Mouse (Mus musculus) liver, embryonic 11.5 days (tissue): ENCODE measurements around the gene Arhgap29. TPM values are rescaled to one million over a fixed set of nuclear protein-coding genes. Genes with fewer than 3 reads are reported as not detected.

Source experiments
- ATAC-seq: fragments of 200-750 bp; cut with Nextera tagmentation; replicated peaks from 2 replicates; pipeline ENCODE4 v1.8.0; 2017; ENCODE audit warnings: moderate number of reproducible peaks, mild to moderate bottlenecking, moderate TSS enrichment, moderate library complexity; ENCODE audit not compliant: low FRiP score
- DNase-seq: peaks from one replicate; pipeline ENCODE4 v3.0.0-alpha.2; 2017; ENCODE audit warnings: low spot score
- H3K27ac ChIP-seq: fragments of 300-500 bp; sonication (generic); 2 replicates; pipeline ENCODE4 v1.5.1; 2014; ENCODE audit warnings: mild to moderate bottlenecking, low read depth, low read length, control low read depth
- H3K27me3 ChIP-seq: fragments of 300-500 bp; sonication (generic); replicated peaks from 2 replicates; pipeline ENCODE4 v1.6.1; 2014; ENCODE audit warnings: low read length, mixed read lengths; ENCODE audit not compliant: control insufficient read depth, insufficient read depth
- H3K36me3 ChIP-seq: fragments of 300-500 bp; sonication (generic); 2 replicates; pipeline ENCODE4 v1.6.1; 2014; ENCODE audit warnings: mild to moderate bottlenecking, low read length, moderate library complexity, mixed read lengths; ENCODE audit not compliant: control insufficient read depth, insufficient read depth
- H3K4me1 ChIP-seq: fragments of 300-500 bp; sonication (generic); replicated peaks from 2 replicates; pipeline ENCODE4 v1.6.1; 2014; ENCODE audit warnings: low read length, mixed read lengths; ENCODE audit not compliant: control insufficient read depth, insufficient read depth
- H3K4me2 ChIP-seq: fragments of 300-500 bp; sonication (generic); 2 replicates; pipeline ENCODE4 v1.6.1; 2014; ENCODE audit warnings: mild to moderate bottlenecking, control low read depth, moderate library complexity
- H3K4me3 ChIP-seq: fragments of 300-500 bp; sonication (generic); 2 replicates; pipeline ENCODE4 v1.5.1; 2014; ENCODE audit warnings: low read depth, low read length, control low read depth
- H3K9ac ChIP-seq: fragments of 300-500 bp; sonication (generic); 2 replicates; pipeline ENCODE4 v1.6.1; 2014; ENCODE audit warnings: low read depth, low read length, control low read depth
- H3K9me3 ChIP-seq: fragments of 300-500 bp; sonication (generic); 2 replicates; pipeline ENCODE4 v1.6.1; 2016; ENCODE audit warnings: low read length, inconsistent platforms, mixed read lengths; ENCODE audit not compliant: control insufficient read depth
- WGBS: fragments of 180-500 bp; shearing (Covaris S2); extraction: QIAGEN DNeasy Blood & Tissue Kit; methylation state at CpG from one replicate; pipeline ENCODE4 v1.1.7; 2014; 5-methylcytosine and 5-hydroxymethylcytosine counted together
- polyA plus RNA-seq: library from polyadenylated mRNA; unstranded; fragments of >200 nt; fragmentation: Nextera tagmentation; extraction: Ambion mirVana; gene quantifications from 2 replicates; pipeline ENCODE4 v1.2.1, GENCODE M21; 2014

Gene Arhgap29
- polyA plus RNA-seq, 1 experiment from 2014 or later: 24.1 TPM

GRCm38 (mm10) chr3:122027776-122028175 is 75.4 kb downstream of the Arhgap29 start:
- no peak overlapping the region for H3K27ac ChIP-seq

GRCm38 (mm10) chr3:122033248-122033837 is 81.0 kb downstream of the Arhgap29 start:
- Histone ChIP-seq H3K27me3 (no peaks in the 10 kb centered on the region), H3K9ac (no peak overlapping the region), H3K4me1 (peaks cover 5% of the 10 kb centered on the region), H3K4me2 (no peak overlapping the region), H3K9me3 (no peaks in the 10 kb centered on the region), H3K27ac (no peak overlapping the region), H3K4me3 (no peak overlapping the region), H3K36me3 (no peaks in the 10 kb centered on the region)
- ATAC-seq: no peak
- no peak for DNase-seq
- WGBS: 52% methylated on average over 9 of the region's 9 CpGs

More at GRCm38 (mm10) chr3:122027776-122028175, 75.4 kb downstream of the Arhgap29 start:
- Histone ChIP-seq H3K4me1 (no peaks in the 10 kb centered on the region), H3K9me3 (no peaks in the 10 kb centered on the region), H3K9ac (no peak overlapping the region), H3K4me2 (no peak overlapping the region), H3K4me3 (no peak overlapping the region), H3K36me3 (no peaks in the 10 kb centered on the region), H3K27me3 (no peaks in the 10 kb centered on the region)
- 82% methylated on average over 8 of the region's 8 CpGs for WGBS
- ATAC-seq (no peak), DNase-seq (no peak)

GRCm38 (mm10) chr3:122034240-122034639 is 81.9 kb downstream of the Arhgap29 start:
- Histone ChIP-seq H3K4me3 (no peak overlapping the region), H3K27ac (no peak overlapping the region), H3K27me3 (no peaks in the 10 kb centered on the region), H3K36me3 (no peaks in the 10 kb centered on the region), H3K4me1 (peaks cover 5% of the 10 kb centered on the region), H3K9me3 (no peaks in the 10 kb centered on the region), H3K9ac (no peak overlapping the region), H3K4me2 (no peak overlapping the region)
- ATAC-seq (no peak), DNase-seq (no peak)
- 67% methylated on average over 5 of the region's 5 CpGs for WGBS

- no peaks in the 10 kb centered on the region for H3K36me3 ChIP-seq
These were observed 82.8 kb downstream of the Arhgap29 start for GRCm38 (mm10) chr3:122035092-122035491.

GRCm38 (mm10) chr3:122040522-122040921 is 88.2 kb downstream of the Arhgap29 start:
- Histone ChIP-seq H3K4me3 (no peak overlapping the region), H3K4me2 (no peak overlapping the region), H3K4me1 (peaks cover 3% of the 10 kb centered on the region; the same call in 1 of the 2 replicates), H3K27ac (no peak overlapping the region), H3K9me3 (no peaks in the 10 kb centered on the region), H3K36me3 (no peaks in the 10 kb centered on the region), H3K9ac (no peak overlapping the region), H3K27me3 (no peaks in the 10 kb centered on the region; the same call in 1 of the 2 replicates)
- DNase-seq (no peak), ATAC-seq (no peak)
- 76% methylated on average over 6 of the region's 6 CpGs for WGBS

More at GRCm38 (mm10) chr3:122035092-122035491, 82.8 kb downstream of the Arhgap29 start:
- ATAC-seq (no peak), DNase-seq (no peak)
- Histone ChIP-seq H3K4me2 (no peak overlapping the region), H3K4me3 (no peak overlapping the region), H3K27ac (no peak overlapping the region), H3K27me3 (no peaks in the 10 kb centered on the region), H3K9me3 (no peaks in the 10 kb centered on the region), H3K4me1 (peaks cover 5% of the 10 kb centered on the region), H3K9ac (no peak overlapping the region)
- WGBS: 54% methylated on average over 3 of the region's 3 CpGs

- ATAC-seq (peak; percentile 19; the same call in 1 of the 2 replicates), DNase-seq (no peak)
- 12% methylated on average over 8 of the region's 8 CpGs for WGBS
- peaks cover 2% of the 10 kb centered on the region; the same call in 1 of the 2 replicates for H3K27me3 ChIP-seq
- no peak overlapping the region for H3K4me3 ChIP-seq
- no peaks in the 10 kb centered on the region for H3K36me3 ChIP-seq
- peak overlapping the region; percentile 36 for H3K4me2 ChIP-seq
- H3K27ac ChIP-seq: no peak overlapping the region
- peaks cover 8% of the 10 kb centered on the region; the same call in 1 of the 2 replicates for H3K4me1 ChIP-seq
- H3K9ac ChIP-seq: no peak overlapping the region
- H3K9me3 ChIP-seq: no peaks in the 10 kb centered on the region
These were observed 90.8 kb downstream of the Arhgap29 start for GRCm38 (mm10) chr3:122043102-122043501.

GRCm38 (mm10) chr3:122043799-122044547 is 91.6 kb downstream of the Arhgap29 start, which contains the start of gene Abca4:
Gene Abca4, plus strand, starts transcription at chr3:122044443.
- peak within 1 kb of the TSS; percentile 36 for H3K4me2 ChIP-seq
- 20% methylated on average over 26 of the region's 26 CpGs for WGBS
- peaks cover 15% of the 10 kb centered on the region for H3K4me1 ChIP-seq
- H3K27me3 ChIP-seq: peaks cover 2% of the 10 kb centered on the region; the same call in 1 of the 2 replicates
- H3K36me3 ChIP-seq: no peaks in the 10 kb centered on the region
- no peak within 1 kb of the TSS for H3K4me3 ChIP-seq
- ATAC-seq: no peak
- no peak for DNase-seq
- H3K9me3 ChIP-seq: no peaks in the 10 kb centered on the region
- H3K9ac ChIP-seq: no peak within 1 kb of the TSS
- H3K27ac ChIP-seq: no peak within 1 kb of the TSS

GRCm38 (mm10) chr3:122046187-122046620 is 93.9 kb downstream of the Arhgap29 start:
- Histone ChIP-seq H3K9ac (no peak overlapping the region), H3K4me2 (no peak overlapping the region)
- no peak for DNase-seq

More at GRCm38 (mm10) chr3:122046187-122046620, 93.9 kb downstream of the Arhgap29 start:
- H3K36me3 ChIP-seq: no peaks in the 10 kb centered on the region
- ATAC-seq: no peak
- 48% methylated on average over 10 of the region's 10 CpGs for WGBS
- H3K9me3 ChIP-seq: no peaks in the 10 kb centered on the region; the same call in 1 of the 2 replicates
- H3K27me3 ChIP-seq: peaks cover 2% of the 10 kb centered on the region; the same call in 1 of the 2 replicates
- H3K4me1 ChIP-seq: peaks cover 17% of the 10 kb centered on the region
- H3K4me3 ChIP-seq: no peak overlapping the region
- no peak overlapping the region for H3K27ac ChIP-seq
